Mouse (Mus musculus): ENCODE results near the gene Snx9. TPM values are rescaled to one million over a fixed set of nuclear protein-coding genes. Genes with fewer than 3 reads are reported as not detected.

Gene Snx9
- polyA plus RNA-seq, 1 experiment from 2014 or later: 28.3 TPM

GRCm38 (mm10) chr17:5977921-5978504 lies 136.9 kb downstream of the Snx9 start:
- ATAC-seq (ENCODE audit: low FRiP score, low read depth): no peak
- H3K4me3 ChIP-seq: no peak overlapping the region
- no peaks in the 10 kb centered on the region for H3K27me3 ChIP-seq
- 74% methylated on average over 8 of the region's 8 CpGs for WGBS
- H3K36me3 ChIP-seq: no peaks in the 10 kb centered on the region
- no peaks in the 10 kb centered on the region for H3K9me3 ChIP-seq
- H3K27ac ChIP-seq: no peak overlapping the region
- H3K4me2 ChIP-seq (replicated peaks): no peak overlapping the region
- no peak overlapping the region for H3K9ac ChIP-seq
- H3K4me1 ChIP-seq: peaks cover 42% of the 10 kb centered on the region

- Histone ChIP-seq H3K36me3 (no peaks in the 10 kb centered on the region), H3K4me2 (replicated peaks) (no peak overlapping the region), H3K4me1 (peaks cover 48% of the 10 kb centered on the region), H3K27ac (no peak overlapping the region), H3K9me3 (no peaks in the 10 kb centered on the region), H3K27me3 (no peaks in the 10 kb centered on the region), H3K9ac (no peak overlapping the region), H3K4me3 (no peak overlapping the region)
- 75% methylated on average over 10 of the region's 10 CpGs for WGBS
- no peak for ATAC-seq (ENCODE audit: low FRiP score, low read depth)
These were observed 137.5 kb downstream of the Snx9 start for GRCm38 (mm10) chr17:5978505-5979077.

GRCm38 (mm10) chr17:5980860-5981259 lies 139.7 kb downstream of the Snx9 start:
- Histone ChIP-seq H3K36me3 (no peaks in the 10 kb centered on the region), H3K4me3 (no peak overlapping the region), H3K4me2 (replicated peaks) (no peak overlapping the region), H3K27ac (no peak overlapping the region), H3K9me3 (no peaks in the 10 kb centered on the region), H3K4me1 (peaks cover 39% of the 10 kb centered on the region), H3K27me3 (no peaks in the 10 kb centered on the region), H3K9ac (no peak overlapping the region)
- no peak for ATAC-seq (ENCODE audit: low FRiP score, low read depth)
- 27% methylated on average over 6 of the region's 6 CpGs for WGBS

Other genes with a start within 250 kb of the Snx9 start
- 1.8 and 1.9 TPM in 2 replicates for gene Synj2, start 100.0 kb downstream of the Snx9 start, polyA plus RNA-seq (2015; fragmentation: Nextera tagmentation; extraction: Ambion mirVana)
- gene Serac1, start 238.4 kb downstream of the Snx9 start, polyA plus RNA-seq (2015; fragmentation: Nextera tagmentation; extraction: Ambion mirVana): 6.8 and 7.7 TPM in 2 replicates
- 175 and 185 TPM in 2 replicates for gene Gtf2h5, start 238.5 kb downstream of the Snx9 start, polyA plus RNA-seq (2015; fragmentation: Nextera tagmentation; extraction: Ambion mirVana)